Mouse (Mus musculus): ENCODE results near the gene Ppfia1.
A peak's percentile ranks its signal among the peaks of the same experiment; 100 is the strongest.

The Ppfia1 gene

GRCm38 (mm10) chr7:144553237-144554122, at the start of gene Ppfia1:
Gene Ppfia1, minus strand, starts transcription at chr7:144553729.
- peak; percentile 99 for DNase-seq

- peak; percentile 14 to 35 for DNase-seq
Measured at GRCm38 (mm10) chr7:144600333-144600900, 46.9 kb upstream of the Ppfia1 start.

GRCm38 (mm10) chr7:144589508-144589907, 36.0 kb upstream of the Ppfia1 start:
- DNase-seq = peak in 1 of 2 experiments; percentile 24

GRCm38 (mm10) chr7:144587291-144587690, 33.8 kb upstream of the Ppfia1 start:
- DNase-seq = peak; percentile 75 to 77

GRCm38 (mm10) chr7:144585648-144586047, 32.1 kb upstream of the Ppfia1 start:
- DNase-seq = peak; percentile 90 to 91

- peak; percentile 73 to 79 for DNase-seq
Measured at GRCm38 (mm10) chr7:144583619-144584018, 30.1 kb upstream of the Ppfia1 start.

GRCm38 (mm10) chr7:144582284-144582980, 28.9 kb upstream of the Ppfia1 start, which contains the start of gene Fadd:
Gene Fadd, minus strand, starts transcription at chr7:144582463.
- peak; percentile 98 for DNase-seq

GRCm38 (mm10) chr7:144581559-144582283, 28.2 kb upstream of the Ppfia1 start:
- DNase-seq = peak; percentile 83 to 92

- no peak for DNase-seq
Measured at GRCm38 (mm10) chr7:144577876-144578275, 24.3 kb upstream of the Ppfia1 start.

GRCm38 (mm10) chr7:144572234-144572633, 18.7 kb upstream of the Ppfia1 start:
- peak in 1 of 2 experiments; percentile 24 for DNase-seq

GRCm38 (mm10) chr7:144571598-144571997, 18.1 kb upstream of the Ppfia1 start:
- DNase-seq = peak in 1 of 2 experiments; percentile 53

GRCm38 (mm10) chr7:144569428-144569827, 15.9 kb upstream of the Ppfia1 start:
- peak; percentile 30 to 44 for DNase-seq

- no peak for DNase-seq
Measured at GRCm38 (mm10) chr7:144568091-144568490, 14.6 kb upstream of the Ppfia1 start.

GRCm38 (mm10) chr7:144566921-144567682, 13.6 kb upstream of the Ppfia1 start:
- DNase-seq = no peak

- DNase-seq = peak; percentile 26 to 58
Measured at GRCm38 (mm10) chr7:144563456-144564155, 10.1 kb upstream of the Ppfia1 start.

- no peak for DNase-seq
Measured at GRCm38 (mm10) chr7:144562016-144562415, 8.5 kb upstream of the Ppfia1 start.

GRCm38 (mm10) chr7:144560594-144560993, 7.1 kb upstream of the Ppfia1 start:
- no peak for DNase-seq

- DNase-seq = no peak
Measured at GRCm38 (mm10) chr7:144558552-144558951, 5.0 kb upstream of the Ppfia1 start.

GRCm38 (mm10) chr7:144554123-144554472, 569 bp upstream of the Ppfia1 start:
- DNase-seq = no peak

- DNase-seq = no peak
Measured at GRCm38 (mm10) chr7:144552274-144552673, 1.3 kb downstream of the Ppfia1 start.

- DNase-seq = no peak
Measured at GRCm38 (mm10) chr7:144550811-144551210, 2.7 kb downstream of the Ppfia1 start.
